Mouse (Mus musculus) embryonic facial prominence, embryonic 13.5 days (tissue): Measurements from ENCODE around the gene Tmprss3. TPM values are rescaled to one million over a fixed set of nuclear protein-coding genes. Genes with fewer than 3 reads are reported as not detected.

ENCODE experiments used
- ATAC-seq: fragments of 200-750 bp; cut with Nextera tagmentation; 2 replicates; pipeline ENCODE4 v1.8.0; 2017; ENCODE audit warnings: low read depth; ENCODE audit not compliant: insufficient number of reproducible peaks, insufficient read depth, low FRiP score, low TSS enrichment
- H3K27ac ChIP-seq: fragments of 300-500 bp; sonication (generic); 2 replicates; pipeline ENCODE4 v1.5.1; 2015; ENCODE audit warnings: moderate library complexity, mild to moderate bottlenecking, inconsistent platforms
- H3K27me3 ChIP-seq: fragments of 300-500 bp; sonication (generic); 2 replicates; pipeline ENCODE4 v1.6.1; 2015; ENCODE audit warnings: mild to moderate bottlenecking, inconsistent platforms
- H3K36me3 ChIP-seq: fragments of 300-500 bp; sonication (generic); 2 replicates; pipeline ENCODE4 v1.6.1; 2015; ENCODE audit warnings: mild to moderate bottlenecking, inconsistent platforms
- H3K4me1 ChIP-seq: fragments of 300-500 bp; sonication (generic); 2 replicates; pipeline ENCODE4 v1.6.1; 2015; ENCODE audit warnings: inconsistent platforms
- H3K4me2 ChIP-seq: fragments of 300-500 bp; sonication (generic); 2 replicates; pipeline ENCODE4 v1.6.1; 2015; ENCODE audit warnings: moderate library complexity, mild to moderate bottlenecking, inconsistent platforms
- H3K4me3 ChIP-seq: fragments of 300-500 bp; sonication (generic); 2 replicates; pipeline ENCODE4 v1.5.1; 2015; ENCODE audit warnings: mild to moderate bottlenecking, inconsistent platforms
- H3K9ac ChIP-seq: fragments of 300-500 bp; sonication (generic); 2 replicates; pipeline ENCODE4 v1.6.1; 2015; ENCODE audit warnings: mild to moderate bottlenecking, inconsistent platforms
- H3K9me3 ChIP-seq: fragments of 300-500 bp; sonication (generic); 2 replicates; pipeline ENCODE4 v1.6.1; 2016; ENCODE audit warnings: inconsistent platforms
- WGBS: fragments of 180-500 bp; shearing (Covaris S2); methylation state at CpG from one replicate; pipeline ENCODE4 v1.1.7; 2015; ENCODE audit warnings: mixed read lengths; 5-methylcytosine and 5-hydroxymethylcytosine counted together
- polyA plus RNA-seq: library from polyadenylated mRNA; unstranded; fragments of >200 nt; fragmentation: Nextera tagmentation; extraction: Ambion mirVana; gene quantifications from 2 replicates; pipeline ENCODE4 v1.2.1, GENCODE M21; 2015

The Tmprss3 gene
- polyA plus RNA-seq, 1 experiment from 2014 or later, result not detected

GRCm38 (mm10) chr17:31153785-31154184 is 45.0 kb downstream of the Tmprss3 start:
- ATAC-seq, result no peak
- no peaks in the 10 kb centered on the region for H3K36me3 ChIP-seq
- no peaks in the 10 kb centered on the region for H3K27me3 ChIP-seq
- H3K4me1 ChIP-seq, result no peaks in the 10 kb centered on the region
- no peak overlapping the region for H3K27ac ChIP-seq
- no peak overlapping the region for H3K4me3 ChIP-seq
- 70% methylated on average over 8 of the region's 8 CpGs for WGBS
- H3K9ac ChIP-seq, result no peak overlapping the region
- no peaks in the 10 kb centered on the region; the same call in 1 of the 2 replicates for H3K9me3 ChIP-seq
- H3K4me2 ChIP-seq, result no peak overlapping the region

- WGBS, result 82% methylated on average over 9 of the region's 9 CpGs
- Histone ChIP-seq H3K4me1 (no peaks in the 10 kb centered on the region), H3K9me3 (no peaks in the 10 kb centered on the region; the same call in 1 of the 2 replicates), H3K4me2 (no peak overlapping the region), H3K27me3 (no peaks in the 10 kb centered on the region), H3K36me3 (no peaks in the 10 kb centered on the region), H3K27ac (no peak overlapping the region), H3K9ac (no peak overlapping the region), H3K4me3 (no peak overlapping the region)
- no peak for ATAC-seq
Measured at GRCm38 (mm10) chr17:31152966-31153499, 45.7 kb downstream of the Tmprss3 start.

GRCm38 (mm10) chr17:31152512-31152911 is 46.3 kb downstream of the Tmprss3 start:
- Histone ChIP-seq H3K4me3 (no peak overlapping the region), H3K36me3 (no peaks in the 10 kb centered on the region), H3K27ac (no peak overlapping the region), H3K4me2 (no peak overlapping the region), H3K9ac (no peak overlapping the region), H3K27me3 (no peaks in the 10 kb centered on the region), H3K9me3 (no peaks in the 10 kb centered on the region; the same call in 1 of the 2 replicates), H3K4me1 (no peaks in the 10 kb centered on the region)
- ATAC-seq, result no peak
- 46% methylated on average over 5 of the region's 5 CpGs for WGBS

- no peak overlapping the region for H3K4me2 ChIP-seq
- H3K4me3 ChIP-seq, result no peak overlapping the region
- H3K9me3 ChIP-seq, result no peaks in the 10 kb centered on the region; the same call in 1 of the 2 replicates
- ATAC-seq, result no peak
- WGBS, result 81% methylated on average over 9 of the region's 9 CpGs
- no peaks in the 10 kb centered on the region for H3K36me3 ChIP-seq
- H3K4me1 ChIP-seq, result 0 out of 2 replicates have a peak, but pooled peaks cover 3% of the 10 kb centered on the region
- H3K27me3 ChIP-seq, result no peaks in the 10 kb centered on the region
- H3K9ac ChIP-seq, result no peak overlapping the region
- H3K27ac ChIP-seq, result no peak overlapping the region
Measured at GRCm38 (mm10) chr17:31145998-31146397, 52.8 kb downstream of the Tmprss3 start.

- no peak within 1 kb of the TSS for H3K9ac ChIP-seq
- WGBS, result 66% methylated on average over 15 of the region's 15 CpGs
- ATAC-seq, result no peak
- H3K9me3 ChIP-seq, result no peaks in the 10 kb centered on the region; the same call in 1 of the 2 replicates
- no peaks in the 10 kb centered on the region for H3K27me3 ChIP-seq
- no peak within 1 kb of the TSS for H3K27ac ChIP-seq
- H3K4me2 ChIP-seq, result no peak within 1 kb of the TSS
- H3K4me1 ChIP-seq, result 0 out of 2 replicates have a peak, but pooled peaks cover 3% of the 10 kb centered on the region
- H3K36me3 ChIP-seq, result no peaks in the 10 kb centered on the region
- no peak within 1 kb of the TSS for H3K4me3 ChIP-seq
Measured at GRCm38 (mm10) chr17:31144040-31145037, 54.4 kb downstream of the Tmprss3 start, which contains the start of gene Tff2. Tff2 (minus strand) TSS chr17:31144282.

- no peak overlapping the region for H3K9ac ChIP-seq
- no peaks in the 10 kb centered on the region for H3K36me3 ChIP-seq
- no peak overlapping the region for H3K4me3 ChIP-seq
- no peaks in the 10 kb centered on the region for H3K9me3 ChIP-seq
- H3K27ac ChIP-seq, result no peak overlapping the region
- WGBS, result 92% methylated on average over 7 of the region's 7 CpGs
- ATAC-seq, result no peak
- 0 out of 2 replicates have a peak, but pooled peaks cover 3% of the 10 kb centered on the region for H3K4me1 ChIP-seq
- no peak overlapping the region for H3K4me2 ChIP-seq
- H3K27me3 ChIP-seq, result no peaks in the 10 kb centered on the region
Measured at GRCm38 (mm10) chr17:31142116-31142515, 56.7 kb downstream of the Tmprss3 start.

GRCm38 (mm10) chr17:31138398-31138797 is 60.4 kb downstream of the Tmprss3 start:
- H3K4me3 ChIP-seq, result no peak overlapping the region
- H3K9me3 ChIP-seq, result no peaks in the 10 kb centered on the region
- no peak for ATAC-seq
- no peaks in the 10 kb centered on the region for H3K36me3 ChIP-seq
- no peaks in the 10 kb centered on the region for H3K27me3 ChIP-seq
- 22% methylated on average over 5 of the region's 5 CpGs for WGBS
- no peak overlapping the region for H3K4me2 ChIP-seq
- no peak overlapping the region for H3K27ac ChIP-seq
- H3K4me1 ChIP-seq, result no peaks in the 10 kb centered on the region
- no peak overlapping the region for H3K9ac ChIP-seq

- ATAC-seq, result no peak
- WGBS, result 85% methylated on average over 1 of the region's 1 CpGs
- H3K9ac ChIP-seq, result no peak overlapping the region
Measured at GRCm38 (mm10) chr17:31136821-31137220, 62.0 kb downstream of the Tmprss3 start.

GRCm38 (mm10) chr17:31136291-31136690 is 62.5 kb downstream of the Tmprss3 start:
- WGBS, result 38% methylated on average over 3 of the region's 3 CpGs

More at GRCm38 (mm10) chr17:31136821-31137220, 62.0 kb downstream of the Tmprss3 start:
- H3K36me3 ChIP-seq, result no peaks in the 10 kb centered on the region
- no peak overlapping the region for H3K27ac ChIP-seq
- no peak overlapping the region for H3K4me3 ChIP-seq
- H3K9me3 ChIP-seq, result no peaks in the 10 kb centered on the region
- H3K4me1 ChIP-seq, result no peaks in the 10 kb centered on the region
- H3K4me2 ChIP-seq, result no peak overlapping the region
- H3K27me3 ChIP-seq, result no peaks in the 10 kb centered on the region

GRCm38 (mm10) chr17:31134913-31135312 is 63.9 kb downstream of the Tmprss3 start:
- Histone ChIP-seq H3K27ac (no peak overlapping the region), H3K4me2 (no peak overlapping the region), H3K4me3 (no peak overlapping the region), H3K9me3 (no peaks in the 10 kb centered on the region), H3K36me3 (no peaks in the 10 kb centered on the region), H3K4me1 (no peaks in the 10 kb centered on the region), H3K9ac (no peak overlapping the region), H3K27me3 (no peaks in the 10 kb centered on the region)
- WGBS, result 75% methylated on average over 6 of the region's 6 CpGs
- no peak for ATAC-seq

More at GRCm38 (mm10) chr17:31136291-31136690, 62.5 kb downstream of the Tmprss3 start:
- H3K4me1 ChIP-seq, result no peaks in the 10 kb centered on the region
- no peak overlapping the region for H3K27ac ChIP-seq
- H3K4me2 ChIP-seq, result no peak overlapping the region
- H3K4me3 ChIP-seq, result no peak overlapping the region
- no peak overlapping the region for H3K9ac ChIP-seq
- no peak for ATAC-seq
- H3K27me3 ChIP-seq, result no peaks in the 10 kb centered on the region
- H3K36me3 ChIP-seq, result no peaks in the 10 kb centered on the region
- H3K9me3 ChIP-seq, result no peaks in the 10 kb centered on the region

- H3K9ac ChIP-seq, result no peak overlapping the region
- no peak overlapping the region for H3K4me2 ChIP-seq
- H3K4me3 ChIP-seq, result no peak overlapping the region
- no peak for ATAC-seq
- no peaks in the 10 kb centered on the region for H3K9me3 ChIP-seq
- H3K4me1 ChIP-seq, result no peaks in the 10 kb centered on the region
- no peaks in the 10 kb centered on the region for H3K27me3 ChIP-seq
- H3K27ac ChIP-seq, result no peak overlapping the region
- no peaks in the 10 kb centered on the region for H3K36me3 ChIP-seq
- WGBS, result 75% methylated on average over 15 of the region's 15 CpGs
Measured at GRCm38 (mm10) chr17:31133776-31134175, 65.0 kb downstream of the Tmprss3 start.
